ENCODE assay signal across 8 mouse cellular contexts in the genomic region with DNA sequence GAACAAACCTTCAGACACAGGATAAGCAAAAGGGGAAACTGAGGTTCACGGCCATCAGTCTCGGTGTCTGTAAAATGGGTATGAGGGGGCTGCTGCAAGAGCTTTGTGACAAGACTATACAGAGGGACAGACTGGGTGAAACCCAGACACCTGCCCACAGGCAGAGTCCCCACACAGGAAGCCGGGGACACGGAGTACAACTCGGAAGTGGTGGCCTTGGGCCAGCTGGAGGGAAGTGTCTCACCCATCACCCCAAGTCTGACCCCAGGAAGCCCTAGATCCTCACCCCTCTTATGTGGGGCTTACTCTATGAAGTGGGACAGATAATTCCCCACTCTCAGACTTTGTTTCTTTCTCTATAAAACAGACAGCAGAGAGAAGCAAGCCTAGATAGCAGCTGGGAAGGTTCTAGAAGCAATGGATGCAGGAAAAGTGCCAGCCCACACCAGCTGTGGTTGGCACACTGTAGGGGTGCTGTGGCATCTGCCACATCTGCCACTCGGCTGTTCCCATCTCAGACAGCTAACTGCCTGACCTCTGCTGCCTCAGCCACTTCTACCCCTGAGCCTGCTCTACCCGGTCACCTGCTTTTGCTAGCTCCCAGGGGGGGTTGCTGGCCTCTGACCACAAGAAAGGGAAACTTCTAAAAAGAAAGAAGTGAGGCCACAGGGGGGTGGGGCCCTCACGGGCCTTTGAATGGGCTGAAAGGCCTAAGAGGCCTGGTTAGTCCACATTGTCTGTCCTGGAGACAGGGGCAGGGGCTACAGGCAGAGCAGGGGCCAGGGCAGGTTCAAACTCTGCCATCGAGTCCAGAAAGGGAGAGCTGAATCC. TPM values are rescaled to one million over a fixed set of nuclear protein-coding genes. Genes with fewer than 3 reads are reported as not detected.
A peak's percentile ranks its signal among the peaks of the same experiment; 100 is the strongest.
DNase-seq lines count a peak whose midpoint lies in the region; ATAC-seq and TF ChIP-seq lines count a peak whose summit lies in the region.

No protein-coding gene starts in this region.

- H3K4me2 ChIP-seq in lung, embryonic 14.5 days, result peak overlapping the region; percentile 93
- peak overlapping the region; percentile 13; the same call in 1 of the 2 replicates for H3K4me2 ChIP-seq in liver, embryonic 15.5 days

- DNase-seq in lung, embryonic 14.5 days, result no peak
- no peak for DNase-seq in lung, postnatal 36 days
- no peak for DNase-seq in embryonic facial prominence, embryonic 10.5 days (ENCODE audit: low spot score)
- peak; percentile 33 for DNase-seq in thymus, adult 2 months
- DNase-seq in frontal cortex, postnatal 36 days (ENCODE audit: low spot score in 2 of 2), result no peak
- DNase-seq in retina, embryonic 14.5 days (ENCODE audit: low spot score), result no peak
- no peak for DNase-seq in urinary bladder, postnatal 4 days (ENCODE audit: low spot score in 2 of 2)

- peak overlapping the region; percentile 13; the same call in 1 of the 2 replicates for H3K9ac ChIP-seq in lung, embryonic 14.5 days
- H3K9ac ChIP-seq in liver, embryonic 15.5 days, result no peak overlapping the region

- H3K27ac ChIP-seq in lung, embryonic 14.5 days (ENCODE audit: low read depth), result no peak overlapping the region
- H3K27ac ChIP-seq in embryonic facial prominence, embryonic 10.5 days (replicated peaks), result no peak overlapping the region
- H3K27ac ChIP-seq in liver, embryonic 15.5 days (replicated peaks), result no peak overlapping the region
- peak overlapping the region; percentile 22; the same call in 1 of the 2 replicates for H3K27ac ChIP-seq in thymus, adult 2 months (ENCODE audit: control insufficient read depth, insufficient read depth, low read length)

- H3K9me3 ChIP-seq in lung, embryonic 14.5 days (ENCODE audit: low read depth, low read length), result no peaks in the 10 kb centered on the region
- no peaks in the 10 kb centered on the region for H3K9me3 ChIP-seq in embryonic facial prominence, embryonic 10.5 days
- H3K9me3 ChIP-seq in liver, embryonic 15.5 days (replicated peaks), result no peaks in the 10 kb centered on the region

- peaks cover 18% of the 10 kb centered on the region for H3K4me1 ChIP-seq in lung, embryonic 14.5 days (ENCODE audit: insufficient read depth)
- H3K4me1 ChIP-seq in embryonic facial prominence, embryonic 10.5 days, result peaks cover 65% of the 10 kb centered on the region
- peaks cover 30% of the 10 kb centered on the region for H3K4me1 ChIP-seq in liver, embryonic 15.5 days (replicated peaks)
- peaks cover 38% of the 10 kb centered on the region for H3K4me1 ChIP-seq in thymus, adult 2 months (replicated peaks; ENCODE audit: control insufficient read depth, insufficient read depth, low read length)

- no peak for ATAC-seq in lung, embryonic 14.5 days (ENCODE audit: insufficient read depth)
- no peak for ATAC-seq in liver, embryonic 15.5 days (ENCODE audit: insufficient read depth)

- H3K36me3 ChIP-seq in lung, embryonic 14.5 days (ENCODE audit: insufficient read depth), result no peaks in the 10 kb centered on the region
- no peaks in the 10 kb centered on the region for H3K36me3 ChIP-seq in embryonic facial prominence, embryonic 10.5 days (replicated peaks)
- H3K36me3 ChIP-seq in liver, embryonic 15.5 days (replicated peaks), result no peaks in the 10 kb centered on the region
- H3K36me3 ChIP-seq in thymus, adult 2 months (ENCODE audit: control insufficient read depth, insufficient read depth, low read length), result no peaks in the 10 kb centered on the region

- TF ChIP-seq POLR2A in thymus, adult 2 months (IDR thresholded peaks at IDR 0.05; ENCODE audit: control insufficient read depth, extremely low read depth, insufficient read depth, low read length, poor library complexity), result no peak

- H3K27me3 ChIP-seq in lung, embryonic 14.5 days (ENCODE audit: insufficient read depth, low read length), result no peaks in the 10 kb centered on the region
- H3K27me3 ChIP-seq in embryonic facial prominence, embryonic 10.5 days (replicated peaks; ENCODE audit: low read depth, poor library complexity, severe bottlenecking), result peaks cover 62% of the 10 kb centered on the region
- H3K27me3 ChIP-seq in liver, embryonic 15.5 days, result peaks cover 44% of the 10 kb centered on the region
- no peaks in the 10 kb centered on the region for H3K27me3 ChIP-seq in thymus, adult 2 months (ENCODE audit: control insufficient read depth, insufficient read depth, low read length)

- 66% methylated on average over 9 of the region's 9 CpGs for WGBS in lung, embryonic 14.5 days
- WGBS in embryonic facial prominence, embryonic 10.5 days, result 57% methylated on average over 9 of the region's 9 CpGs
- whole genome bisulfite sequencing in liver, embryonic 15.5 days (ENCODE audit: insufficient replicate concordance), result 31% methylated on average over 9 of the region's 9 CpGs
- WGBS in thymus, adult 2 months, result 18% methylated on average over 9 of the region's 9 CpGs

- no peak for TF ChIP-seq CTCF in lung, embryonic 14.5 days (IDR thresholded peaks at IDR 0.05; ENCODE audit: low read depth)
- no peak for TF ChIP-seq CTCF in thymus, adult 2 months (IDR thresholded peaks at IDR 0.05; ENCODE audit: borderline replicate concordance, control insufficient read depth, extremely low read depth, insufficient read depth, low read length, poor library complexity)

- no peak overlapping the region for H3K4me3 ChIP-seq in lung, embryonic 14.5 days (ENCODE audit: low read depth, low read length)
- H3K4me3 ChIP-seq in embryonic facial prominence, embryonic 10.5 days, result peak overlapping the region; percentile 75
- H3K4me3 ChIP-seq in liver, embryonic 15.5 days (replicated peaks), result no peak overlapping the region
- peak overlapping the region; percentile 75 for H3K4me3 ChIP-seq in thymus, adult 2 months (ENCODE audit: control insufficient read depth, insufficient read depth, low read length)

RNA-seq across cellular contexts. Expression of gene Emid1, which starts 1.4 kb away (rescaled TPM):
- 50.7 and 52.1 TPM in 2 replicates for polyA plus RNA-seq in lung, embryonic 14.5 days (2014; fragmentation: Nextera tagmentation; extraction: Ambion mirVana)
- polyA plus RNA-seq in embryonic facial prominence, embryonic 10.5 days (2016; fragmentation: Nextera tagmentation; extraction: Ambion mirVana), result 13.1 and 24.6 TPM in 2 replicates
- 3.5 and 3.7 TPM in 2 replicates for polyA plus RNA-seq in liver, embryonic 15.5 days (2015; fragmentation: Nextera tagmentation; extraction: Ambion mirVana)
- polyA plus RNA-seq in thymus, adult 2 months (2012; rRNA removed), result 56.7 and 74.0 TPM in 2 replicates

RNA-seq across cellular contexts. Expression of gene Ewsr1, which starts 51.6 kb away (rescaled TPM):
- polyA plus RNA-seq in lung, embryonic 14.5 days (2014; fragmentation: Nextera tagmentation; extraction: Ambion mirVana), result 398 and 449 TPM in 2 replicates
- polyA plus RNA-seq in embryonic facial prominence, embryonic 10.5 days (2016; fragmentation: Nextera tagmentation; extraction: Ambion mirVana), result 961 and 969 TPM in 2 replicates
- 255 and 279 TPM in 2 replicates for polyA plus RNA-seq in liver, embryonic 15.5 days (2015; fragmentation: Nextera tagmentation; extraction: Ambion mirVana)
- polyA plus RNA-seq in thymus, adult 2 months (2012; rRNA removed), result 1,137 and 1,289 TPM in 2 replicates

RNA-seq across cellular contexts. Expression of gene Rhbdd3, which starts 51.9 kb away (rescaled TPM):
- polyA plus RNA-seq in lung, embryonic 14.5 days (2014; fragmentation: Nextera tagmentation; extraction: Ambion mirVana), result 27.9 and 29.9 TPM in 2 replicates
- polyA plus RNA-seq in embryonic facial prominence, embryonic 10.5 days (2016; fragmentation: Nextera tagmentation; extraction: Ambion mirVana), result 30.8 and 31.9 TPM in 2 replicates
- polyA plus RNA-seq in liver, embryonic 15.5 days (2015; fragmentation: Nextera tagmentation; extraction: Ambion mirVana), result 12.0 and 13.4 TPM in 2 replicates
- 28.6 and 31.3 TPM in 2 replicates for polyA plus RNA-seq in thymus, adult 2 months (2012; rRNA removed)

Comparison
In these comparisons a context has a peak if more than half of its experiments do, and no peak if none do; other contexts are left out.
1. H3K4me3 ChIP-seq: peak in embryonic facial prominence, embryonic 10.5 days (single experiment) and thymus, adult 2 months (single experiment); none in lung, embryonic 14.5 days (single experiment) and liver, embryonic 15.5 days (single experiment).